Mouse (Mus musculus): ENCODE results near the gene Stk36. TPM values are rescaled to one million over a fixed set of nuclear protein-coding genes. Genes with fewer than 3 reads are reported as not detected.
A peak's percentile ranks its signal among the peaks of the same experiment; 100 is the strongest.

Stk36 gene
- polyA plus RNA-seq (2014; fragmentation: Nextera tagmentation; extraction: Ambion mirVana) = 20.6 and 23.9 TPM in 2 replicates

DNA sequence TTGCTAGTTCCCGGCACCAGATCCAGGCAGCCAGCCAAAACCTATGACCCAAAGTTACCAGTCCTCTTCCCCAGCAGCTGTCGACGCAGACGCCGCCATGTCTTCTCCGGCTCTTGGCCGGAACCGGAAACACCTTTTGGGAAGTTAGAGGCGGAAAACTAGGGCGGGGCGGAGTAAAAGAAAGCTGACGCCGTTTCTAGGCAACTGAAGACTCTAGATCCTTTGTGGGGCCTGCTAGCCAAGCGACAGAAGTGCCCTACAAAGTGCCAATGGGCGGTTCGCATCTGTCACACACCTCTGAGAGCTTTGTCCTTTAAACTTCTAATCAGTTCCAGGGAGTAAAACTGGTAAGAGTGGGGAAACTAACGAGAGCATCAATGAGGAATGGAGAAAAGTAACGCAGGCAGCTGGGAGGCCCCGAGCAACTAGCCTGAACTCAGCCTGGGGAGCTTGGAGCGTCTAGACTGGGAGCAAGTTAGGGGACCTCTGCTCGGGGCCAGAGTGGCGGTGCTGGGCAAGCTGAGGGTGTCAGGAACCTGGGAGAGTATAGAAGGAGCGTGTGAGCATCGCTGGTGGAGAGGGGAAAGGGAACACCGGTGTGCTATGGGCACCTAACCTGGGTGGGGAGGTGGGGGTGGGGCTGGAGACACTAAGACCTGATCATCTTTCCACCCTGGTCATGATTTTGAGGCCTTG lies at the start of gene Stk36, which contains the start of gene Rnf25:
Gene Stk36 (plus strand): TSS at position 179 of the 696 bp plus-strand sequence.
Gene Rnf25 (minus strand): TSS at position 131 of the 696 bp plus-strand sequence.
- Histone ChIP-seq H3K4me3 (ENCODE audit: low read depth, low read length) (peak within 1 kb of the TSS; percentile 84), H3K9ac (ENCODE audit: low read depth, low read length) (peak within 1 kb of the TSS; percentile 86), H3K4me1 (replicated peaks; ENCODE audit: control insufficient read depth, insufficient read depth, low read length) (peaks cover 2% of the 10 kb centered on the region; the same call in 1 of the 2 replicates), H3K27ac (ENCODE audit: low read depth, low read length) (0 out of 2 replicates have a peak within 1 kb of the TSS, but pooled peaks have one; percentile 24), H3K27me3 (ENCODE audit: control insufficient read depth, insufficient read depth, low read length) (no peaks in the 10 kb centered on the region), H3K9me3 (ENCODE audit: control insufficient read depth, low read length) (no peaks in the 10 kb centered on the region), H3K4me2 (replicated peaks; ENCODE audit: low read depth, low read length) (peak within 1 kb of the TSS; percentile 78), H3K36me3 (ENCODE audit: control insufficient read depth, insufficient read depth, low read length) (no peaks in the 10 kb centered on the region)
- DNase-seq (ENCODE audit: low spot score) (peak; percentile 93), ATAC-seq (ENCODE audit: low FRiP score) (peak; percentile 88)
- 10% methylated on average over 25 of the region's 25 CpGs for WGBS

DNA sequence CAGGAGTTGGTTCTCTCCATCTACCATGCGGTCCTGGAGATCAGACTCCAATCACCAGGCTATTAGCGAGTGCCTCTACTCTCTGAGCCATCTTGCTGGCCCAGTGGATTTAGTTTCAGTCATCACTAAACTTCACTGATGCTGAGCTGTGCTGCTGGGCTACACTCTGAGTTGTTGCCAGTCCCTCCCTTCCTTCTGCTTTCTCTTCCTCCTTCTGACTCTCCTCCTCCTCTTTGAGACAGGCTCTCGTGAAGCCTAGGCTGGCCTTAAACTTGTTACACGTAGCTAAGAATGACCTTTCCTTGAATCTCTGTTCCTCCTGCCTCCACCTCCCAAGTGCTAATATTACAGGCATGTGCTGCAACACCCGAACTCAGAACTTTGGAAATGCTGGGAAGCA lies 42.2 kb upstream of the Stk36 start:
- Histone ChIP-seq H3K9me3 (ENCODE audit: control insufficient read depth, low read length) (no peaks in the 10 kb centered on the region), H3K4me2 (replicated peaks; ENCODE audit: low read depth, low read length) (no peak overlapping the region), H3K27ac (ENCODE audit: low read depth, low read length) (no peak overlapping the region), H3K4me1 (replicated peaks; ENCODE audit: control insufficient read depth, insufficient read depth, low read length) (no peaks in the 10 kb centered on the region), H3K9ac (ENCODE audit: low read depth, low read length) (no peak overlapping the region), H3K27me3 (ENCODE audit: control insufficient read depth, insufficient read depth, low read length) (no peaks in the 10 kb centered on the region), H3K36me3 (ENCODE audit: control insufficient read depth, insufficient read depth, low read length) (no peaks in the 10 kb centered on the region), H3K4me3 (ENCODE audit: low read depth, low read length) (no peak overlapping the region)
- ATAC-seq (ENCODE audit: low FRiP score) (no peak), DNase-seq (ENCODE audit: low spot score) (no peak)
- WGBS = 85% methylated on average over 5 of the region's 5 CpGs

DNA sequence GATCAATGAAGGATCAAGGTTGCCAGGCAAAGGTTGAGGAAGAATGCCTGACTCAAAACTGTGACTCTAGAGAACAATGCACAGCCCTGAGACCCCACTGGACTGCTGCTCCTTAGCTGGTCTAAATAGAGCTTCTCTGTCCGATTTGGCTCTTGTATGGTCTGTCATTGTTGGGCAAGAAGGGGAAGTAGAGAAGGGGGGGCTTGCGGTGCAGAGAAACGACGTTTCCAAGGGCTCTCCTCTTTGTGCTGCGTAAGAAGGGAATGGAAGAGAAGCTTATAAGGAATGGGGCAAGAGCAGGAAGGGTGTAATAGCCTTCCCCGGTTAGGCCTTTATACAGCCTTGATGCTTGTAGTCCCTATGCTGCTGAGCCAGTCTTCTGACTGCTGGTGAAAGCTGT lies 35.4 kb upstream of the Stk36 start:
- Histone ChIP-seq H3K4me2 (replicated peaks; ENCODE audit: low read depth, low read length) (no peak overlapping the region), H3K27me3 (ENCODE audit: control insufficient read depth, insufficient read depth, low read length) (no peaks in the 10 kb centered on the region), H3K27ac (ENCODE audit: low read depth, low read length) (no peak overlapping the region), H3K36me3 (ENCODE audit: control insufficient read depth, insufficient read depth, low read length) (peaks cover 15% of the 10 kb centered on the region), H3K9ac (ENCODE audit: low read depth, low read length) (no peak overlapping the region), H3K9me3 (ENCODE audit: control insufficient read depth, low read length) (no peaks in the 10 kb centered on the region), H3K4me1 (replicated peaks; ENCODE audit: control insufficient read depth, insufficient read depth, low read length) (no peaks in the 10 kb centered on the region), H3K4me3 (ENCODE audit: low read depth, low read length) (no peak overlapping the region)
- no peak for DNase-seq (ENCODE audit: low spot score)
- ATAC-seq (ENCODE audit: low FRiP score) = no peak
- WGBS = 78% methylated on average over 6 of the region's 6 CpGs

DNA sequence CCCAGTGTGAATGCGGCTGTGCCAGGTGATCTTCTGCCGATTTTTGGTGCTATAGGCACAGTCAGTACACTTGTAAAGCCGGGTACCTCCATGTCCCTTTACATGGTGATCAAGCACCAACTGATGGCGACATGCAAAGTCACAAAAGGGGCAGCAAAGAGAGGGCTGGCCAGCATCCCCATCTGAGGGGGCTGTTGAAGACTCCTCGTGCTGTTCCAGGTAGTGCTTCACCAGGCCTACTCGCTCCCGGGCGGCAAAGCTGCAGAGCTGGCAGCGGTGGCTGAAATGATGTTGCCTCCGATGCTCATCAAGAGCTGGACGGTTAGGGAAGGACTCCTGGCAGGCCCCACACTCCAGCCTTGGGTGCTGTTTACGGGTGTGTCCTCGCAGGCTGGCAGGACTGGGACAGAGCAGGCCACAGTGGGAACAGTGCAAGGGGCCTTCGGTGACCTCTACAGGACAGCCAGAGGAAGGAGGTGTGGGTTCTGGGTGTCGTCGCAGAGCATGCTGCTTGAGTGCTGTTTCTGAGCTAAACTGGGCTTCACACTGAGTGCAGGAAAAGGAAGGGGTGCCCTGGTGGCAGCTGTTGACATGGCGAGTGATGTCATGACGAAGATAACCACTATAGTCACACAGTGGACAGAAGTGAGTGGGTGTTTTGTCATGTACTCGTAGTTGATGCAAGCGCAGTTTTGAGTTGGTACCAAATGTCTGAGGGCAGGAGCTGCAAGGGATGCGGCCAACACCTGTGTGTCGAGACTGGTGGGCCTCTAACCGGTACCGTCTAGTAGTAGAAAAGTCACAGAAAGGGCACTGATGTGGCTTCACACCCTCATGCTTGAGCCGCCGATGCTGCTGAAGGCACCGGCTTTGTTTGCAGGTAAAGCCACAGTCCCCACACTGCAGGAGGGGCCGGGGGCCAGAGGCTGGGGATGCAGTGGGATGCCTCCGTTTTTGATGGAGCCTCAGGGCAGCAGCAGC lies 31.2 kb upstream of the Stk36 start:
- no peaks in the 10 kb centered on the region for H3K4me1 ChIP-seq (replicated peaks; ENCODE audit: control insufficient read depth, insufficient read depth, low read length)
- H3K27me3 ChIP-seq (ENCODE audit: control insufficient read depth, insufficient read depth, low read length) = no peaks in the 10 kb centered on the region
- no peak overlapping the region for H3K27ac ChIP-seq (ENCODE audit: low read depth, low read length)
- WGBS = 93% methylated on average over 29 of the region's 29 CpGs
- no peaks in the 10 kb centered on the region for H3K9me3 ChIP-seq (ENCODE audit: control insufficient read depth, low read length)
- H3K4me3 ChIP-seq (ENCODE audit: low read depth, low read length) = no peak overlapping the region
- no peak for DNase-seq (ENCODE audit: low spot score)
- H3K9ac ChIP-seq (ENCODE audit: low read depth, low read length) = no peak overlapping the region
- H3K4me2 ChIP-seq (replicated peaks; ENCODE audit: low read depth, low read length) = no peak overlapping the region
- peaks cover 20% of the 10 kb centered on the region for H3K36me3 ChIP-seq (ENCODE audit: control insufficient read depth, insufficient read depth, low read length)
- ATAC-seq (ENCODE audit: low FRiP score) = no peak

DNA sequence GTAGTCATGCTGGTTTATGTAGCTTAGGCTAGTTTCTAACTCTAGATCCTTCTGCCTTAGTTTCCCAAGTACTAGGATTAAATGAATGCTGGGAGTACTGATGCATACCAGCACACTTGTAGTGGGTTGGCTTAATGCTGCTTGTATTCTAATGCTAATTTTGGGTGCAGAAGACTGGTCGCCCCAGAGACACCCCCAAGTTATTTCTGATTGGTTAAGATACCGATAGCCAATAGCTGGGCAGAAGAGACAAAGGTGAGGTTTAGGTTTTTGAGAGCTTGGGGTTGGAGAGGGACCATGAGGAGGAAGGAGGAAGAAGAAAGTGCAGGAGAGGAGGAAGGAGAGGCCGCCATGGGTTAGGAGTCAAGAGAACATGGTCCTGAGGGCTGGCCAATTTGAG lies 18.6 kb upstream of the Stk36 start:
- WGBS = 77% methylated on average over 3 of the region's 3 CpGs

DNA sequence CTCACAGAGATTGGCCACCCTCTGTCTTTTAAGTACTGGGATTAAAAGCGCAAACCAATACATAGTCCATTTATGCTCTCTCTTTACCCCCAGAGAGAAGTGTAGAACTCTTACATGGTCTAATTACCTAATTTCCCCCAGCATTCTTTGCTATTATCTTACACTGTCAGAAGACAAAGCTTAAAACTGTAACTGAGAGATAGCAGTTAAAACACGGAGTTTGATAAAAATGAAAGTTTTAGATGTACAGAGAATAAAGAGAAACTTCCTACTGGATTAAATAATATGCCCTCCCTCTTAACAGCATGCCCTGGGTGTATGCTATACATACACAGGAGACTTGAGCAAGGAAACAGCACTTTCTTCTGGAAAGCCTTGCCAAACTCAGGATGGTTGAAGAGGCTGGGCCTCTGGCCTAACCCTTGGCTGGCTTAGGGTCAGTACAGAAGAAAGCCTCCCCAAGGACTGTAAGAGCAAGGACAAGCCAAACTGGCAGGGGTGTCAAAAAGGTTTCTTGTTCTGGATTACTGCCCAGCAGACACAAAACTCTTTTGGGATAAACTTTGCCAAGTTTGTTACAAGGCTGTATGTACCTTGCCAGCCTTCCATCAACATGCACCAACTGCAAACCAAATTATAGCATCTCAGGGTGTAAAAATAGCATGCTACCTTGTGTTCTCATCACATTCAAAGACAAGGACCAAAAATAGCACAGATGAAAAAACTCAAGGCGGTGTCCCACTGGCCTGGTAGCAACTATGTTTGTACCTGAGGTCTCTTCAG lies 16.4 kb upstream of the Stk36 start:
- Histone ChIP-seq H3K36me3 (ENCODE audit: control insufficient read depth, insufficient read depth, low read length) (no peaks in the 10 kb centered on the region), H3K4me2 (replicated peaks; ENCODE audit: low read depth, low read length) (no peak overlapping the region), H3K27ac (ENCODE audit: low read depth, low read length) (no peak overlapping the region), H3K27me3 (ENCODE audit: control insufficient read depth, insufficient read depth, low read length) (no peaks in the 10 kb centered on the region), H3K4me1 (replicated peaks; ENCODE audit: control insufficient read depth, insufficient read depth, low read length) (peaks cover 5% of the 10 kb centered on the region), H3K9ac (ENCODE audit: low read depth, low read length) (no peak overlapping the region), H3K4me3 (ENCODE audit: low read depth, low read length) (no peak overlapping the region), H3K9me3 (ENCODE audit: control insufficient read depth, low read length) (no peaks in the 10 kb centered on the region)
- 91% methylated on average over 3 of the region's 3 CpGs for WGBS
- ATAC-seq (ENCODE audit: low FRiP score) (no peak), DNase-seq (ENCODE audit: low spot score) (no peak)

More for the DNA sequence above, 18.6 kb upstream of the Stk36 start:
- Histone ChIP-seq H3K36me3 (ENCODE audit: control insufficient read depth, insufficient read depth, low read length) (no peaks in the 10 kb centered on the region), H3K9ac (ENCODE audit: low read depth, low read length) (no peak overlapping the region), H3K27ac (ENCODE audit: low read depth, low read length) (no peak overlapping the region), H3K4me1 (replicated peaks; ENCODE audit: control insufficient read depth, insufficient read depth, low read length) (peaks cover 5% of the 10 kb centered on the region), H3K4me2 (replicated peaks; ENCODE audit: low read depth, low read length) (no peak overlapping the region), H3K4me3 (ENCODE audit: low read depth, low read length) (no peak overlapping the region), H3K27me3 (ENCODE audit: control insufficient read depth, insufficient read depth, low read length) (no peaks in the 10 kb centered on the region), H3K9me3 (ENCODE audit: control insufficient read depth, low read length) (no peaks in the 10 kb centered on the region)
- ATAC-seq (ENCODE audit: low FRiP score) (no peak), DNase-seq (ENCODE audit: low spot score) (no peak)

DNA sequence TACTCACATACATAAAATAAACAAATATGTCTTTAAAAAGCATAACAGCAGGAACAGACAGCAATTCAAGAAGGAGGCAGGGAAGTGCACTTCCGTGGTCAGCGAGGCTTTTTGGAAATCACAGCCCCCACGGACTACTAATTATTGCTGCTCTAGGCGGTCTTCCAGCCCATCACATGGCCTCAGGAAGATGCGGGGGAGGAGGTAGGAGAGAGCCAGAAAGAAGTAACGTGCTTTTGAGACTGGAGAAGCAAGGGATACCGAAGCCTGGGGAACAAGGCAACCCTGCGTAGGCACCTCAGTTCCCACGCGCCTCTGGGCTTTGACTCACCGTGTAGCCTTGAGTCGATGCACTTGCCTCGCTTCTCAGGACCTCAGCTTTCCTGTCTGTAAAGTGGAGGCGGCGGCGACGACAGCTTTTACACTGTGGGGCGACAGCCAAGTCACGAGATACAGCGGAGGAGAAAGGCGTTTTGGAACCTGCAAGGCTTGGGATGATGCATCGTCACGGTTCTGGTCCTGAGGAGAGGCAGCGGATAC lies 13.9 kb upstream of the Stk36 start:
- H3K9me3 ChIP-seq (ENCODE audit: control insufficient read depth, low read length) = no peaks in the 10 kb centered on the region
- peak overlapping the region; percentile 51 for H3K27ac ChIP-seq (ENCODE audit: low read depth, low read length)
- H3K36me3 ChIP-seq (ENCODE audit: control insufficient read depth, insufficient read depth, low read length) = peaks cover 7% of the 10 kb centered on the region; the same call in 1 of the 2 replicates
- WGBS = under 1% methylated on average over 24 of the region's 24 CpGs
- ATAC-seq (ENCODE audit: low FRiP score) = no peak
- no peak for DNase-seq (ENCODE audit: low spot score)
- no peaks in the 10 kb centered on the region for H3K27me3 ChIP-seq (ENCODE audit: control insufficient read depth, insufficient read depth, low read length)
- H3K4me1 ChIP-seq (replicated peaks; ENCODE audit: control insufficient read depth, insufficient read depth, low read length) = peaks cover 5% of the 10 kb centered on the region
- H3K4me2 ChIP-seq (replicated peaks; ENCODE audit: low read depth, low read length) = peak overlapping the region; percentile 88
- peak overlapping the region; percentile 87 for H3K9ac ChIP-seq (ENCODE audit: low read depth, low read length)
- H3K4me3 ChIP-seq (ENCODE audit: low read depth, low read length) = peak overlapping the region; percentile 85
